Mouse (Mus musculus): ENCODE measurements around the gene Cad. TPM values are rescaled to one million over a fixed set of nuclear protein-coding genes. Genes with fewer than 3 reads are reported as not detected.

Cad gene
- polyA plus RNA-seq, 1 experiment from 2014 or later, result 11.8 TPM

DNA sequence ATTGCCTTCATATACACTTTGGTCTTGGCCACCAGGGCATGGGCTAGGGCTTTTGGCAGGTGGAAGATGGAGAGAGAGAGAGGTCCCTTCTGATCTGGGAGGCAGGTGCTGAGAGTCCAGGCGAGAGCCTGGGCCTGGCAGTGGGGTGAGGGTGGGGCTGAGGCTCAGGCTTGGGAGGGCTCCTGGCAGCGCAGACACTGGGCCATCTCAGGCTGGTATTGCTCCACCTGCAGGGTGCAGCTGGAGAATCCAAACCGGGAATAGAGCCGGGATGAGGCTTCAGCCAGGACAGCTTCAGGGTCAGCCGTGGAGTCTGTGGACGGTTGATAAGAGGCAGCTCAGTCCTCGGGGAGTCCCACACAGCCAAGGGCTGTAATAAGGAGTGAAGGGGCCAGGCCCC, 32.0 kb downstream of the Cad start:
- 36% methylated on average over 7 of the region's 7 CpGs for WGBS
- no peak for TF ChIP-seq CTCF (IDR thresholded peaks at IDR 0.05; ENCODE audit: low read depth)
- ATAC-seq (replicated peaks; ENCODE audit: low FRiP score, low read depth), result no peak
- Histone ChIP-seq H3K4me1 (replicated peaks; ENCODE audit: insufficient read depth, low read length) (peaks cover 7% of the 10 kb centered on the region), H3K36me3 (ENCODE audit: insufficient read depth, low read length) (no peaks in the 10 kb centered on the region), H3K9me3 (replicated peaks; ENCODE audit: low read length) (no peaks in the 10 kb centered on the region), H3K9ac (ENCODE audit: low read depth, low read length) (no peak overlapping the region), H3K4me3 (replicated peaks; ENCODE audit: low read depth, low read length) (no peak overlapping the region), H3K27ac (no peak overlapping the region), H3K27me3 (ENCODE audit: insufficient read depth, low read length) (peaks cover 23% of the 10 kb centered on the region), H3K4me2 (ENCODE audit: low read length) (no peak overlapping the region)
- no peak for DNase-seq (ENCODE audit: low spot score)

GRCm38 (mm10) chr5:31087131-31087530, 32.6 kb downstream of the Cad start:
- Histone ChIP-seq H3K36me3 (ENCODE audit: insufficient read depth, low read length) (no peaks in the 10 kb centered on the region), H3K4me2 (ENCODE audit: low read length) (no peak overlapping the region), H3K9me3 (replicated peaks; ENCODE audit: low read length) (no peaks in the 10 kb centered on the region), H3K27ac (no peak overlapping the region), H3K4me1 (replicated peaks; ENCODE audit: insufficient read depth, low read length) (peaks cover 7% of the 10 kb centered on the region), H3K4me3 (replicated peaks; ENCODE audit: low read depth, low read length) (no peak overlapping the region), H3K9ac (ENCODE audit: low read depth, low read length) (no peak overlapping the region), H3K27me3 (ENCODE audit: insufficient read depth, low read length) (peaks cover 29% of the 10 kb centered on the region)
- 65% methylated on average over 2 of the region's 2 CpGs for WGBS
- no peak for TF ChIP-seq CTCF (IDR thresholded peaks at IDR 0.05; ENCODE audit: low read depth)
- DNase-seq (ENCODE audit: low spot score) (no peak), ATAC-seq (replicated peaks; ENCODE audit: low FRiP score, low read depth) (no peak)

DNA sequence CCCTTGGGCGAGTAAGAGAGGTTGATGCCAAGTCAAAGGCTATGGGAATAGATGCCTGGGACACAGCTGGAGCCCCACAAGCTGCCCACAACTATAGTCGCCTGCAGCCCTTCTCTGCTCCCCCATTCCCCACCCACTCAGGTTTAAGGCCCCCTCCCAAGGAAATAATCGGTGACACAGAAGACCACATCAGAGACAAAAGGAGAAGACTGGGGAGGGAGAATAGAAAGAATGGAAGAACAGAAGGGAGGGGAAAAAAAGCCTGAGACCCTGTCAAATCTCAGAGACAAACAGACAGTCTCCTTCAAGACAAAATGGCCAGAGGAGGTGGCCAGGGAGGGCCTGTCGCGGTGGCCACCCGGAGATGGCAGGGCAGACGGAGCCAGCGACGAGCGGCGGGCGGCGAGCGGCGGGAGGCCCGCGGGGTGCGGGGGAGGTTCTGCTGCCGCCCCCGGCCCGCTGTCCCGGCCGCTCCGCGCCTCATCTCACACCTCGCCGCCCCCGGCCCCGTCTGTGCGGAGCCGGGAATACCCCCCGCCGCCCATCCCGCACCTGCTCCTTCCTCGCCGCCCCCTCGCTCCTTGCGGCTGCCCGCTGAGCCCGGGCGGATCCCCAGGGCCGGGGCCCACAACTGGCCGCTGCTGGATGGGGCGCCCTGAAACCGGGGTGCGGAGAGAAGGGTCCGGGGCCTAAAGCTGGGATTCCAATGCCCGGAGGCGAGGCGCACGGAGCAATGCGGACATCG, 37.8 kb downstream of the Cad start:
- no peak for DNase-seq (ENCODE audit: low spot score)
- Histone ChIP-seq H3K27me3 (ENCODE audit: insufficient read depth, low read length) (peaks cover 67% of the 10 kb centered on the region), H3K27ac (no peak overlapping the region), H3K4me1 (replicated peaks; ENCODE audit: insufficient read depth, low read length) (peaks cover 24% of the 10 kb centered on the region), H3K4me2 (ENCODE audit: low read length) (peak overlapping the region; percentile 55), H3K9ac (ENCODE audit: low read depth, low read length) (0 out of 2 replicates have a peak overlapping the region, but pooled peaks have one; percentile 5), H3K9me3 (replicated peaks; ENCODE audit: low read length) (no peaks in the 10 kb centered on the region), H3K36me3 (ENCODE audit: insufficient read depth, low read length) (no peaks in the 10 kb centered on the region), H3K4me3 (replicated peaks; ENCODE audit: low read depth, low read length) (peak overlapping the region; percentile 33)
- no peak for TF ChIP-seq CTCF (IDR thresholded peaks at IDR 0.05; ENCODE audit: low read depth)
- no peak for ATAC-seq (replicated peaks; ENCODE audit: low FRiP score, low read depth)
- 3% methylated on average over 49 of the region's 53 CpGs for WGBS

DNA sequence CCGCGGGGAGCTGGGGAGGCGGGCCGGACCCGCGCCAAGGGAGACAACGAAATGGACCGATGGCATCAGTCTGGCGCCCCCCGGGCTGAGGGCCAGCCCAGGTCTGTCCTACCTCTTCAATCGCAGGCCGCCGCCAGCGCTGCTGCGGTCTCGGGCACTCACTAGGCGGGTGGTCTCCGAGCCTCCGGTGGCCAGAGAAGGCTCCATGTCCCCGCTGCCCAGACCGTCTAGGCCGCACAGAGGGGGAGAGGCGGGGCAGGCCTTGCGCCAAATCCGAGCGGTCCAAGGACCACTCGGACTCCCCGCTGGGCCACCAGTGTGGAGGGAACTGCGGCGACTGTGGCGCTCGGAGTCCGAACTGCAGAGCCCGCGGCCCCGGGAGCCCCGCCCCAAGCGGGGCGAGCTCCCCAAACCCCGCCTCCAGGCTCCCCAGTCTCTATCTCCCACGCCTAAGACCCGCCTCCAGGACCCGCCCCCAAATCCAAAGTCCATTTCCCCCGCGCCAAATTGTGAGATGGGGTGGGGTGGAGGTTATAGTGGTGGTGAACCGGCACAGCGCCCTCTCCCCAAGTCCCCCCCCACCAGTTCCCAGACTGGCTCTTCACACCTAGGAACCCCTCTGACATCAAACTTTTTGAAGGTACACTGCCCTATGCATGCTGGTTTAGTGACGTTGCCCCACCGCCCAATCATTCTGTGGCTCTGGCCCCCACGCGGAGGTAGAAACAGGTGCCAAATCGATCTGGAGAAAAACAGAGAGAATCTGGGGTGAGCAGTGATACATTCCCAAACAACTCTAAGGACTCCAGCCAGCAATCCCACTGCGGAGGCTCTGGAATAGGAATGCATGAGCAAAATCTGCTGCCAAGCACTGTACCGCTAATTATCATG, 38.8 kb downstream of the Cad start:
- H3K4me3 ChIP-seq (replicated peaks; ENCODE audit: low read depth, low read length), result peak overlapping the region; percentile 33
- 0 out of 2 replicates have a peak, but pooled peaks have one; percentile 40 for ATAC-seq (replicated peaks; ENCODE audit: low FRiP score, low read depth)
- no peaks in the 10 kb centered on the region for H3K36me3 ChIP-seq (ENCODE audit: insufficient read depth, low read length)
- no peak for DNase-seq (ENCODE audit: low spot score)
- WGBS, result 2% methylated on average over 44 of the region's 54 CpGs
- H3K27ac ChIP-seq, result no peak overlapping the region
- no peak for TF ChIP-seq CTCF (IDR thresholded peaks at IDR 0.05; ENCODE audit: low read depth)
- H3K9ac ChIP-seq (ENCODE audit: low read depth, low read length), result 0 out of 2 replicates have a peak overlapping the region, but pooled peaks have one; percentile 5
- peaks cover 24% of the 10 kb centered on the region for H3K4me1 ChIP-seq (replicated peaks; ENCODE audit: insufficient read depth, low read length)
- H3K27me3 ChIP-seq (ENCODE audit: insufficient read depth, low read length), result peaks cover 71% of the 10 kb centered on the region
- no peaks in the 10 kb centered on the region for H3K9me3 ChIP-seq (replicated peaks; ENCODE audit: low read length)
- peak overlapping the region; percentile 55 for H3K4me2 ChIP-seq (ENCODE audit: low read length)

DNA sequence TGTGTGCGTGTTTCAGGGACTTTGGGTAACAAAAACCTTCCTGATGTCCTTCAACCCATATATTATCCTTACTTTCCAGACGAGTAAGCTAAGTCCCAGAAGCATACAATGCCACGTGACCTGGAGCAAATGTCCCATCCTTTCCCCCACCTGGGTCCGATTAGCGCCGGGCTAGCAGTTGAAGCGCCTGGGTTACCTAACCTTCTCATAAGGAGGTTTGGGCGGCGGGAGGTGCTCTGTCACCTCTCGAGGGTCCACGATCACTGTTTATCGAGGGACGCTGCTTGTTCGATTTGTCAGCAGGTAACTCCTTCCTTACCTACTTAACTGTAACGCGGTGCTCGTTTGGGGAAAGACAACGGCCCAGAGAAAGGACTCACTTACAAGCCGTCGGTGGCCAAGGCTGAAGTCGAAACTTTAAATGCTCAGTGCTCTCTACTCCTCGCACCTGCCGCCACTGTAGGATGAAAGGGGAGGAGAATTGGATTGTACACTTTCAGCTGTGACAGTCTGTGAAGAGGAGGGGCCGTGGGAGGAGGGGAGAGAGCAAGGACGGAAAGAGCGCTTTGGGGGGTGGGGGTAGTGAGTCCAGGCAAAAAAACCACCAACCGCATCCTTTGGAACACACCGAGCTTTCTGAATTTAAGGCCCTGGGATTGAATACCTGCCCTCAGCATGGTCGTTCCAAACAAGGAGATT, 39.7 kb downstream of the Cad start:
- Histone ChIP-seq H3K4me2 (ENCODE audit: low read length) (peak overlapping the region; percentile 53), H3K27ac (no peak overlapping the region), H3K36me3 (ENCODE audit: insufficient read depth, low read length) (no peaks in the 10 kb centered on the region), H3K4me3 (replicated peaks; ENCODE audit: low read depth, low read length) (peak overlapping the region; percentile 29), H3K9me3 (replicated peaks; ENCODE audit: low read length) (no peaks in the 10 kb centered on the region), H3K27me3 (ENCODE audit: insufficient read depth, low read length) (peaks cover 71% of the 10 kb centered on the region), H3K9ac (ENCODE audit: low read depth, low read length) (no peak overlapping the region), H3K4me1 (replicated peaks; ENCODE audit: insufficient read depth, low read length) (peaks cover 24% of the 10 kb centered on the region)
- WGBS, result under 1% methylated on average over 29 of the region's 29 CpGs
- DNase-seq (ENCODE audit: low spot score) (no peak), ATAC-seq (replicated peaks; ENCODE audit: low FRiP score, low read depth) (no peak)
- TF ChIP-seq CTCF (IDR thresholded peaks at IDR 0.05; ENCODE audit: low read depth), result no peak

Data from kidney, postnatal 0 days (tissue).